Mouse (Mus musculus) midbrain, embryonic 10.5 days (tissue): ENCODE results near the gene Tmem44. TPM values are rescaled to one million over a fixed set of nuclear protein-coding genes. Genes with fewer than 3 reads are reported as not detected.

Experiments used
- DNase-seq: peaks from one replicate; pipeline ENCODE4 v3.0.0-alpha.2; 2017; ENCODE audit warnings: low spot score
- H3K27ac ChIP-seq: fragments of 300-500 bp; sonication (generic); replicated peaks from 2 replicates; pipeline ENCODE4 v1.5.1; 2016; ENCODE audit warnings: mild to moderate bottlenecking
- H3K27me3 ChIP-seq: fragments of 300-500 bp; sonication (generic); 2 replicates; pipeline ENCODE4 v1.6.1; 2016; ENCODE audit warnings: low read depth, mild to moderate bottlenecking; ENCODE audit not compliant: poor library complexity, severe bottlenecking
- H3K36me3 ChIP-seq: fragments of 300-500 bp; sonication (generic); 2 replicates; pipeline ENCODE4 v1.6.1; 2016; ENCODE audit warnings: mild to moderate bottlenecking, moderate library complexity
- H3K4me1 ChIP-seq: fragments of 300-500 bp; sonication (generic); 2 replicates; pipeline ENCODE4 v1.6.1; 2016
- H3K4me3 ChIP-seq: fragments of 300-500 bp; sonication (generic); 2 replicates; pipeline ENCODE4 v1.5.1; 2016; ENCODE audit warnings: mild to moderate bottlenecking, moderate library complexity
- H3K9me3 ChIP-seq: fragments of 300-500 bp; sonication (generic); replicated peaks from 2 replicates; pipeline ENCODE4 v1.6.1; 2016; ENCODE audit warnings: mild to moderate bottlenecking
- WGBS: fragments of 180-500 bp; shearing (Covaris S2); methylation state at CpG from one replicate; pipeline ENCODE4 v1.1.7; 2016; 5-methylcytosine and 5-hydroxymethylcytosine counted together
- polyA plus RNA-seq: library from polyadenylated mRNA; unstranded; fragments of >200 nt; fragmentation: Nextera tagmentation; extraction: Ambion mirVana; gene quantifications from 2 replicates; pipeline ENCODE4 v1.2.1, GENCODE M21; 2016

Gene Tmem44
- polyA plus RNA-seq, 1 experiment from 2014 or later: 21.6 TPM

DNA sequence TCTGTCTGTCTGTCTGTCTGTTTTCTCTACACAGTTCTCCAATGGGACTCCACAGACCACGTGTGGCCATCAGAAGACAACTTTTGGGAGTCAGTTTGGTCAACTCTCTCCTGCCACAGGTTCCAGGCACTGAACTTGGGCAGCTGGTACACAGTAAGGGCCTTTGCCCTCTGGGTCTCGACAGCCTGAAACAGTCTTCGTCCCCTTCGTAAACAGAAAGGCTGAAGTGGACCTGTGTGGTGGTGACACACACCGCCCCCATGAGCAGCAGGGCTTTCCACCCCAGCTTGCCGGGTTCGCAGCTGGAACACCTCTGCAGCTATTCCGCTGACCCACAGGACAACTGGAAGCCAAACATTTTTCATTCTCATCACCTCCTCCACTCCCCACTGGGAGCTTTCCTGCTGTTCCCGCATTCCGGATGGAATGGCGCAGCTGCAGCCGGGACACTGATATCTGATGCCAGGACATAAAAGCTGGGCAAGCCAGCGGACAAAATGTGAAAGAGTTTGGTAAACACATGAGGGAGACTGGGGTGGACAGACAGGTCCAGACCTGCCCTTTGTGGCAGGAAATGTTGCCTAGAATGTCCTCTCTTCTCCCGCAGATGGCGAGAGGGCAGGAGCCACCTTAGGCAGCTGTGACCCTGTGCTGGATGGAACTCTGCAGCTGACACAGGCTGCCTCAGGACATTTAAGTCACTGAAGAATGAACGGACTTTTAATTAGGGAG, 51.4 kb downstream of the Tmem44 start:
- WGBS: 30% methylated on average over 16 of the region's 16 CpGs
- Histone ChIP-seq H3K4me1 (peaks cover 21% of the 10 kb centered on the region), H3K27me3 (peaks cover 27% of the 10 kb centered on the region), H3K36me3 (no peaks in the 10 kb centered on the region), H3K4me3 (no peak overlapping the region), H3K9me3 (no peaks in the 10 kb centered on the region), H3K27ac (no peak overlapping the region; the same call in 1 of the 2 replicates)
- peak; percentile 36 for DNase-seq

DNA sequence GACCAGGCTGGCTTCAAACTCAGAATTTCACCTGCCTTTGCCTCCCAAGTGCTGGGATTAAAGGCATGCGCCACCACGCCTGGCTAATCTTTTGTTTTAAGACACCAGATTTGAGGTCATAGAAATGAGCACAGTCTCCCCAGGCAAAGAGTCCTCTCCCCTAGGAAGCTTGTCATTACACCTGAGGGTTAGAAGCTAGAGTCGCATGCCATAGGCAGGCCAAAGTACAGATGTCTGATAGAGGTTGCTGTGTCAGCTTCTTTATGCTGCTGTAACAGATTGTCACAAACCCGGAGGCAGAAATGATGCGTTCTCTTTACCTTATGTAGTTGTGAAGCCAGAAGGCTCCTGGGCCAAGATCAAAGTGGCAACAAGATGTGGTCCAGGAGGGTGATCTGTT, 53.3 kb downstream of the Tmem44 start:
- 93% methylated on average over 5 of the region's 5 CpGs for WGBS
- Histone ChIP-seq H3K27ac (no peak overlapping the region), H3K4me3 (no peak overlapping the region), H3K27me3 (peaks cover 12% of the 10 kb centered on the region; the same call in 1 of the 2 replicates), H3K4me1 (peaks cover 16% of the 10 kb centered on the region), H3K9me3 (no peaks in the 10 kb centered on the region), H3K36me3 (no peaks in the 10 kb centered on the region)
- no peak for DNase-seq

DNA sequence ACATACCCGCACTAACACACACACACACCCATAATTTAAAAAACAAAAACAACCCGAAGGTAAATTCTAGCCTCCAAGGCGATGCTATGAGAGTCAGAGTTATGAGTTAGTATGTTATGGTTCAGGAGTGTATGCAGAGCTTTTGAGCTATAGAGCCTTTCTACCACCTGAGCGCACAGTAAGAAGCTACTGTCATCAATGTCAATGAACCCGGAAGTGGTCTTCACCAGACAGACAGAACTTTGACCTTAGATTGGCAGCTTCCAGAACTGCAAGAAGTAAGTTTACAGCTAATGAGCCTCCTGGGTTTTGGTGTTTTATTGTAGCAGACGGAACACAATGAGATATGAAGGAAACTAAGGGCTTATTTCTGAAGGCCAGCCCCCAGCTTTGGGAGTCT, 55.8 kb downstream of the Tmem44 start:
- DNase-seq: no peak
- H3K27ac ChIP-seq: no peak overlapping the region
- peaks cover 11% of the 10 kb centered on the region for H3K27me3 ChIP-seq
- WGBS: 92% methylated on average over 6 of the region's 6 CpGs
- H3K36me3 ChIP-seq: no peaks in the 10 kb centered on the region
- H3K4me1 ChIP-seq: peaks cover 20% of the 10 kb centered on the region
- H3K9me3 ChIP-seq: no peaks in the 10 kb centered on the region
- H3K4me3 ChIP-seq: no peak overlapping the region

DNA sequence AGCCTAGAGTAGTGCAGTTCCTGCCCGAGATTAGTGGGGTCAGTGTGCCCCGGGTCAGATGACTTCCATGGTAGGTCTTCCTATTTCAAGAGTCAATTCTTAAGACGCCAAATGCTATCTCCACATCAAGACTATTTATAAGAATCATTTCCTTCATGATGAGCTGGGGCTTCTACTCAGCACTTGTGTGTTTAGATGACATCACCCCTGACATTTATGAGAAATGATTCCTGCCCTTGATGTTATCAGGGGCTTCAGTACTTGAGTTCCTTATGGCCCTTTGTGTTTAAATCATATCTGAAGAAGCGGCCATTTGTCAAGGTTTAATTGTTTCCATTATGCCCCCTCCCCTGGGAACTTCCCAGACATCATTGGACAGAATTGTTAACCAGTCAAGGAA, 58.9 kb downstream of the Tmem44 start:
- H3K4me3 ChIP-seq: no peak overlapping the region
- H3K36me3 ChIP-seq: no peaks in the 10 kb centered on the region
- no peak for DNase-seq
- H3K4me1 ChIP-seq: peaks cover 12% of the 10 kb centered on the region
- peaks cover 16% of the 10 kb centered on the region; the same call in 1 of the 2 replicates for H3K27me3 ChIP-seq
- no peaks in the 10 kb centered on the region for H3K9me3 ChIP-seq
- WGBS: 88% methylated on average over 4 of the region's 4 CpGs
- H3K27ac ChIP-seq: no peak overlapping the region

DNA sequence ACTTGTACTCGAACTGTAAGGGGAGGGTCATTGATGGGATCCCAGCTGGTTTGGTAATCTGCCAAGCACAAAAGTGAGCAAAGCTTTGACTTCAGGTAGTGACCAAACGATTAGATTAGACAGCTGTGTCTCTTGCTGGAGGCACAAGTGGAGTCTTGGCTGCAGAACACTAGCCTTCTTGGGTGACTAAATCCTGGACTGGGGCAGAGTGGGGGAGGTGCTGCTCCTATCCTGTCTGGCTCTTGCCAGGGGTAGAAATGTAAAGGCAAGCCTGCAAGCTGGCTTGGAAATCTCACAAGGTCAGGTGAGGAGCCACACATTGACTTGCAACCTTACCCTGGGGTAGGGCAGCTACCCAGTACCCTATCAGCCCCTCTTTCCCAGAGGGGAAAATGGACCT, 59.9 kb downstream of the Tmem44 start:
- H3K27me3 ChIP-seq: peaks cover 16% of the 10 kb centered on the region; the same call in 1 of the 2 replicates
- no peak for DNase-seq
- peaks cover 12% of the 10 kb centered on the region for H3K4me1 ChIP-seq
- no peaks in the 10 kb centered on the region for H3K9me3 ChIP-seq
- 61% methylated on average over 2 of the region's 2 CpGs for WGBS
- no peak overlapping the region for H3K4me3 ChIP-seq
- no peak overlapping the region for H3K27ac ChIP-seq
- H3K36me3 ChIP-seq: no peaks in the 10 kb centered on the region

DNA sequence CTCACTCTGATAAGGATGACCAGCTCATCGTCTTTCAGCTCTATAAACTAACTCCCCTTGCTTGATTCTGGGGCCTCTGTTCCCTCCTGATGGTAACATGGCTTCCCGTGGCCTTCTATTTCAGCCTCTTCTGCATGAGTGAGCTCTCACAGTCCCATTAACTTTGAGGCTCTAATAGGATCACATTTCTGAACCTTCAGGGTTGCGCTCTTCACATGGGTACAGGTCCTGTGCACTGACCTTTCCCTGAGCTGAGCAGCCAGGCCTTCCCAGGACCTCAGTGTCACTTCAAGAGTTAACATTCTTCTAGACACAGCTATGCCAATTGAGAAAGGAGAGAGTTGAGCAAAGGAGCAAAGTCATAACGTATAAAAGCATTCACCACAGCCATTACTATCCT, 60.3 kb downstream of the Tmem44 start:
- no peak for DNase-seq
- 46% methylated on average over 4 of the region's 4 CpGs for WGBS
- H3K36me3 ChIP-seq: no peaks in the 10 kb centered on the region
- peaks cover 12% of the 10 kb centered on the region for H3K4me1 ChIP-seq
- H3K4me3 ChIP-seq: no peak overlapping the region
- no peaks in the 10 kb centered on the region for H3K9me3 ChIP-seq
- H3K27me3 ChIP-seq: peaks cover 16% of the 10 kb centered on the region; the same call in 1 of the 2 replicates
- no peak overlapping the region for H3K27ac ChIP-seq

DNA sequence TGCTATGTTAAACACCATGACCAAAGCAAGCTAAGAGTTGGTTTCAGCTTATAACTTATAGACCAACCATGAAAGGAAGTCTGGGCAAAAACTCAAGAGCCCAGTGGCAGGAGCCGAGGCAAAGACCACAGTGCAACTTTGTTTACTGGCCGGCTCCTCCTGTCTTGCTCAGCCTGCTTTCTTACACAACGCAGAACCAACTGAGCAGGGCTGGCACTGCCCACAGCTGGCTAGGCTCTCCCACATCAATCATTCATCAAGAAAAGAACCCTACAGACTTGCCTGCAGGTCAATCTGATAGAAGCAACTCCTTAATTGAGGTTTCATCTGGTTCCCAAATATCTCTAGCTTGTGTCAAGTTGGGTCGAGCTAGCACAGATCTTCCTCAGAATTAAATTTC, 61.0 kb downstream of the Tmem44 start:
- Histone ChIP-seq H3K4me1 (peaks cover 12% of the 10 kb centered on the region), H3K4me3 (no peak overlapping the region), H3K9me3 (no peaks in the 10 kb centered on the region), H3K27ac (no peak overlapping the region), H3K36me3 (no peaks in the 10 kb centered on the region), H3K27me3 (peaks cover 16% of the 10 kb centered on the region; the same call in 1 of the 2 replicates)
- no peak for DNase-seq
- WGBS: 87% methylated on average over 4 of the region's 4 CpGs

DNA sequence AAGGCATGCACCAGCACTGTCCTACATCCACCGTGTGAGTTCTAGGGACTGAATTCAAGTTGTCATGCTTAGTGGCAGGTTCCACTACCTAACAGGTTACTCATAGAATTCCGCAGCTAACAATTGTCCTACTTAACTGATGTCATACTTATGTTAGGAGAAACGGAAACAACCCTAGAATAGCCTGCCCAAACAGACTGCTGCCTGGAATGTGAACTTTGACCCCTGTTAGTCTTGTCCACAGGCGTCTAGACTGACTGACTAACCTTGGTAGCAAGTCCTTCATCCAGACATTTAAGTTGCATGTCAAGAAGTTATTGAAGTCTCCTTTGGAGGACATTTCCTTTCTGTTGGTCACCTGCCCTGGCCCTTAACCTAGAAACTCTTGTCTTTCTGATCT, 64.1 kb downstream of the Tmem44 start:
- no peaks in the 10 kb centered on the region for H3K36me3 ChIP-seq
- H3K27me3 ChIP-seq: peaks cover 16% of the 10 kb centered on the region; the same call in 1 of the 2 replicates
- no peaks in the 10 kb centered on the region for H3K9me3 ChIP-seq
- H3K4me1 ChIP-seq: peaks cover 12% of the 10 kb centered on the region
- WGBS: 70% methylated on average over 4 of the region's 4 CpGs
- no peak overlapping the region for H3K27ac ChIP-seq
- no peak for DNase-seq
- H3K4me3 ChIP-seq: no peak overlapping the region

DNA sequence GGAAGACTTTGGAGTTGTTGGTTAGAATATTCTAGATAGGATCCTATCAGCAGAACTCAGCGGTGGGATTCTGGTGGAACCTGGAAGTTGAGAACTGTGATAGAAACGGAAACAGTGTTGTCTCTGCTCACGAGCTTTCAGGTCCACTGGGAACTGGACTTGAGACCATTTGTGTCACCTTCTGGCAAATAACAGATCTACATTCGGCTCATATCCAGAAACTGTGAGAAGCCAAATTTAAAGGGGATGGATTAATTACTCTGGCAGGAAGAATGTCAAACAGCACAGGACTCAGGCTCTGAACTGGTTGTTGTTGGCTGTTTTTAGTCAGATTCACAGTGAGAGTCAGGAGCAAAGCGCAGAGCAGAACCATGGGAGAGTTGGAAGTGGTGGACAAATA, 72.9 kb downstream of the Tmem44 start:
- Histone ChIP-seq H3K36me3 (no peaks in the 10 kb centered on the region), H3K27ac (no peak overlapping the region), H3K27me3 (peaks cover 75% of the 10 kb centered on the region), H3K4me1 (peaks cover 13% of the 10 kb centered on the region), H3K9me3 (0 out of 2 replicates have a peak, but pooled peaks cover 3% of the 10 kb centered on the region), H3K4me3 (no peak overlapping the region)
- WGBS: 91% methylated on average over 5 of the region's 5 CpGs
- DNase-seq: no peak

DNA sequence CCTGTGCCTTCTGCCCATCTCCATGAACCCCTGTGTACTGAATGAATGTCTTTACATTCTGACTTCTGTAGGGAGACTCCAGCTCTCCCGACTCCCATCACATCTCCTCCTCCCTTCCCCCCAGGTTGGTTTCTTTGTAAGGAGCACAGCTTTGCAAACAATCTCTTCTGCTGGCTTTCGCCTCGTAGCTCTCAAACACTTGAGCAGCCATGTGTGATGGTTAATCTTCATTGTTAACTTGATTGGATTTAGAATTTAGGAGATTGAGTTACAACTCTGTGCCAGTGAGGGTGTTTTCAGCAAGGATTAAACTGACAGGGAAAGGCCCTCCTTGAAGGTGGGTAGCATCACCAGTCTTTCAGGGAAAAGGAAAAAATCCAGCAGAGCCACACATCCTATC, 73.6 kb downstream of the Tmem44 start:
- peaks cover 67% of the 10 kb centered on the region for H3K27me3 ChIP-seq
- DNase-seq: no peak
- 0 out of 2 replicates have a peak, but pooled peaks cover 3% of the 10 kb centered on the region for H3K9me3 ChIP-seq
- H3K4me1 ChIP-seq: peaks cover 13% of the 10 kb centered on the region
- no peak overlapping the region for H3K27ac ChIP-seq
- H3K4me3 ChIP-seq: no peak overlapping the region
- WGBS: 10% methylated on average over 3 of the region's 3 CpGs
- no peaks in the 10 kb centered on the region for H3K36me3 ChIP-seq

DNA sequence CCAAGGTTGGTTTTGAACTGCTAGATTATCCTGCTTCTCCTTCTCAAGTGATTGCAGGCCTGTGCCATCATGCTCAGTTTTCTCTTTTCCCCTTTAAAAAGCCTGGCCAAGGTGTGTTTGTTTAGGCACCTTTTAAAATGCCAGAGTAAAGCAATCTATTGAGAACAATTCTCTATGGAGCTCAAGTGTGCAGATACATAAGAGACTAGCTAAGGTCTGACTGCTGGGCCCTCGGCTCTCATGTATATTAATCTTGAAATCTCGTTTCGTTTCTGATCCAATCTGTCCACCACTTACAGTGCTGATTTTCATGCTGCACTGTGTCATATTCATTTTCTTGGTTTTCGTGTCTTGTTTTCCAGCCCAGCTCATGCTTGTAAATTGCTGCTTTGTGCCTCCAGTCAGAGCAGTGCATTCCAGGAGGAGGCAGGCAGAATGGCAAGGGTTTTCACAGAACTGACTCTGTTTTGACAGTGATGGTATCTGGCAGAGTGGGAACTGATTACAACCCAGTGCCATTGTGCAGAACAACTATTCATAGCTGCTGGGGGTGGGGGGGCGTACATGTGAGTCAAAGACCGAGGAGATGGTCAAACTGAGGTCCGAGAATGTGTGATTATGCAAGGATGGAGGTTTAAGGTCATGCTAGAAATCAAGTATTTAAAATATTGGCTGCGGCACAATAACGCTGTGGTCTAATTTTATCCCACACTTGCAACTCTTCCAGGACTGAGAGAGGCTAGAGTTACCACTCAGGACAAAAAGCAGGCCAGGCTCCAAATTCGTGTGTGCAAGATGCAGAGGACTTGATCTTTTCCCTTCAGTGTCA, 74.8 kb downstream of the Tmem44 start:
- H3K27me3 ChIP-seq: peaks cover 64% of the 10 kb centered on the region
- no peak for DNase-seq
- H3K9me3 ChIP-seq: peaks cover 14% of the 10 kb centered on the region; the same call in 1 of the 2 replicates
- peaks cover 13% of the 10 kb centered on the region for H3K4me1 ChIP-seq
- 71% methylated on average over 10 of the region's 10 CpGs for WGBS
- no peak overlapping the region for H3K27ac ChIP-seq
- no peak overlapping the region for H3K4me3 ChIP-seq
- H3K36me3 ChIP-seq: no peaks in the 10 kb centered on the region

DNA sequence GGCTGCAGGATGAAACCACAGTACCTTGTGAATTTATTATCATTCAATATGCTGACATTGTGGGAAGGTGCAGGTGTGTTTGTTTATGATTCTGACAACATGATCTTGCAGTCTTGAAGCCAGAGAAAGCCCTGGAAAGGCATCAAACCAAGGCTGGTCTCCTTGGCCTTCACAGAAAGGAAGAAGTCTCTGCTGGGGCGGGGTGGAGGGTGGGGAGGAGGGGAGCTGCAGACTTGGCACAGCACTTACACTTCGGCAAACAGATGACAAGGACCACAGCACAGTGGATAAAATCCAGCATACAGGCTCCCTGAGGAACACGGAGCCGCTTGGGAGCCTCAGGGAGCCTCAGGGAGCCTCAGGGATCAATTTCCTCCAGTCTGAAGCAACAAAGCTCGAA, 78.2 kb downstream of the Tmem44 start:
- H3K4me3 ChIP-seq: no peak overlapping the region
- no peaks in the 10 kb centered on the region for H3K36me3 ChIP-seq
- no peak for DNase-seq
- peaks cover 15% of the 10 kb centered on the region; the same call in 1 of the 2 replicates for H3K9me3 ChIP-seq
- 73% methylated on average over 5 of the region's 5 CpGs for WGBS
- H3K4me1 ChIP-seq: peaks cover 13% of the 10 kb centered on the region
- peaks cover 33% of the 10 kb centered on the region for H3K27me3 ChIP-seq
- H3K27ac ChIP-seq: no peak overlapping the region

DNA sequence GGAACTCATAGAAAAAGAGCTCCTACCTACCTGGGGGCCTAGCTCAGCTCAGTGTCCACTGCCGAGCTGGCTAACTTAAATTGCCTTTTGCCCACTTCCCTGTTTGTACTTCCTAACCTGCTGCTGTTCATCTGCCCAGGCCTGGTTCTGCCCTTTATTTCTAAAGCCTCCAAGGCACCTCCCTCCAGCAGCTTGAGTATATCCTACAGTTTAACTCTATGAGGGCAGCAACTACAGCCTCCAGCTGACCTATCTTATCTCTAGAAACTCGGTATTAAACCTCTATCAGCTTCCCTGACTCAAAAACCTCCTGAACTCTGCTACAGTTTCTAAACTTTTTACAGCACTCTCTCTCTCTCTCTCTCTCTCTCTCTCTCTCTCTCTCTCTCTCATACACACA, 78.7 kb downstream of the Tmem44 start:
- DNase-seq: no peak
- no peak overlapping the region for H3K27ac ChIP-seq
- H3K27me3 ChIP-seq: peaks cover 30% of the 10 kb centered on the region
- 82% methylated on average over 2 of the region's 2 CpGs for WGBS
- H3K4me3 ChIP-seq: no peak overlapping the region
- H3K36me3 ChIP-seq: no peaks in the 10 kb centered on the region
- H3K4me1 ChIP-seq: peaks cover 11% of the 10 kb centered on the region
- peaks cover 13% of the 10 kb centered on the region; the same call in 1 of the 2 replicates for H3K9me3 ChIP-seq
